Mouse (Mus musculus): ENCODE data around the gene Izumo2. TPM values are rescaled to one million over a fixed set of nuclear protein-coding genes. Genes with fewer than 3 reads are reported as not detected.
"Not testable (repeated sequence)": the region's sequence is repeated elsewhere in the genome, so short reads cannot be mapped to it uniquely, and the experiment has no call there.

The Izumo2 gene
- total and polyA plus RNA-seq, 3 experiments, result not detected

GRCm38 (mm10) chr7:44748101-44749044 lies 39.8 kb downstream of the Izumo2 start, which contains the start of gene Vrk3:
TSS of gene Vrk3 (plus strand) at chr7:44748413.
- peak; percentile 22; the same call in 1 of the 2 replicates for TF ChIP-seq ETS1 (IDR thresholded peaks at IDR 0.05; ENCODE audit: low read depth, low read length)
- TF ChIP-seq MYB (IDR thresholded peaks at IDR 0.05; ENCODE audit: low read depth, low read length), result peak; percentile 65
- TF ChIP-seq NRF1 (IDR thresholded peaks at IDR 0.05; ENCODE audit: insufficient read depth, low read depth, low read length, poor library complexity, severe bottlenecking), result peak; percentile 78
- peak; percentile 96 for TF ChIP-seq MAZ (IDR thresholded peaks at IDR 0.05; ENCODE audit: low read depth, low read length)
- TF ChIP-seq MAX (IDR thresholded peaks at IDR 0.05; ENCODE audit: low read length), result peak; percentile 80
- no peak for TF ChIP-seq SMC3 (IDR thresholded peaks at IDR 0.05; ENCODE audit: low read depth, low read length)
- TF ChIP-seq MYC (IDR thresholded peaks at IDR 0.05; ENCODE audit: low read depth, low read length), result peak; percentile 74
- TF ChIP-seq TCF12 (IDR thresholded peaks at IDR 0.05; ENCODE audit: low read depth, low read length), result peak; percentile 22; the same call in 1 of the 2 replicates
- peak; percentile 98 for TF ChIP-seq HCFC1 (IDR thresholded peaks at IDR 0.05; ENCODE audit: low read depth, low read length)
- TF ChIP-seq CHD2 (IDR thresholded peaks at IDR 0.05; ENCODE audit: low read length), result peak; percentile 46; the same call in 1 of the 2 replicates
- TF ChIP-seq RCOR1 (IDR thresholded peaks at IDR 0.05; ENCODE audit: low read depth, low read length), result no peak
- TF ChIP-seq KAT2A (conservative IDR thresholded peaks at IDR 0.05; ENCODE audit: low read depth, low read length), result peak; percentile 80; the same call in 1 of the 2 replicates
- TF ChIP-seq TBP (IDR thresholded peaks at IDR 0.05; ENCODE audit: low read depth, low read length), result peak; percentile 32; the same call in 1 of the 2 replicates
- peak; percentile 83; the same call in 1 of the 2 replicates for TF ChIP-seq MXI1 (IDR thresholded peaks at IDR 0.05; ENCODE audit: low read depth, low read length)
- no peak for TF ChIP-seq RAD21 (IDR thresholded peaks at IDR 0.05; ENCODE audit: low read depth, low read length)
- TF ChIP-seq USF1 (IDR thresholded peaks at IDR 0.05; ENCODE audit: low read depth, low read length), result 0 out of 2 replicates have a peak, but pooled peaks have one; percentile 30
- TF ChIP-seq GATA1 (IDR thresholded peaks at IDR 0.05; ENCODE audit: low read depth, low read length), result peak; percentile 51
- TF ChIP-seq NELFE (IDR thresholded peaks at IDR 0.05; ENCODE audit: low read depth, low read length), result peak; percentile 46
- peak; percentile 91 for TF ChIP-seq SIN3A (IDR thresholded peaks at IDR 0.05; ENCODE audit: low read length)
- no peak for TF ChIP-seq POLR2AphosphoS5 (IDR thresholded peaks at IDR 0.05; ENCODE audit: borderline replicate concordance, low read depth, low read length)
- 0 out of 4 replicates have a peak, but pooled peaks of 1 of the 2 experiments have one; percentile 36 for TF ChIP-seq EP300 (IDR thresholded peaks at IDR 0.05; ENCODE audit: low read depth in 1 of 2, low read length in 2 of 2)
- TF ChIP-seq POLR2A (IDR thresholded peaks at IDR 0.05; ENCODE audit: control insufficient read depth in 1 of 2, insufficient read depth in 1 of 2, low read depth in 1 of 2, low read length in 2 of 2, poor library complexity in 1 of 2), result peak; percentile 74 to 76; a peak in 3 of 4 replicates
- TF ChIP-seq GABPA (IDR thresholded peaks at IDR 0.05; ENCODE audit: low read depth, low read length), result no peak
- no peak for TF ChIP-seq CTCF (IDR thresholded peaks at IDR 0.05 in 2 of 3, conservative IDR thresholded peaks at IDR 0.05 in 1 of 3; ENCODE audit: control insufficient read depth in 1 of 3, insufficient read depth in 1 of 3, low read depth in 2 of 3, low read length in 3 of 3, poor library complexity in 1 of 3, severe bottlenecking in 1 of 3)
- TF ChIP-seq ELF1 (IDR thresholded peaks at IDR 0.05; ENCODE audit: low read depth, low read length), result peak; percentile 93
- Histone ChIP-seq H3K4me3 (ENCODE audit: control insufficient read depth in 1 of 2, insufficient read depth in 1 of 2, low read depth in 2 of 2, low read length in 2 of 2) (peak within 1 kb of the TSS; percentile 65 to 71), H3K9ac (ENCODE audit: control insufficient read depth, low read depth, low read length, poor library complexity, severe bottlenecking) (peak within 1 kb of the TSS; percentile 97), H3K27ac (ENCODE audit: control insufficient read depth, low read depth, low read length) (peak within 1 kb of the TSS; percentile 98), H3K9me3 (replicated peaks; ENCODE audit: insufficient read depth, low read length) (no peaks in the 10 kb centered on the region), H3K4me1 (ENCODE audit: control insufficient read depth in 1 of 2, insufficient read depth in 2 of 2, low read length in 2 of 2) (peaks cover 0 to 12% of the 10 kb centered on the region in 2 experiments; a peak in 2 of 4 replicates), H3K36me3 (ENCODE audit: control insufficient read depth in 1 of 2, insufficient read depth in 2 of 2, low read length in 2 of 2) (peaks cover 0 to 9% of the 10 kb centered on the region in 2 experiments; a peak in 2 of 4 replicates), H3K79me2 (ENCODE audit: control insufficient read depth, insufficient read depth, low read length, poor library complexity) (peaks cover 7% of the 10 kb centered on the region), H3K27me3 (ENCODE audit: control insufficient read depth in 1 of 2, insufficient read depth in 2 of 2, low read length in 2 of 2) (no peaks in the 10 kb centered on the region)
- DNase-seq (ENCODE audit: low read depth, low spot score), result peak; percentile 99

DNA sequence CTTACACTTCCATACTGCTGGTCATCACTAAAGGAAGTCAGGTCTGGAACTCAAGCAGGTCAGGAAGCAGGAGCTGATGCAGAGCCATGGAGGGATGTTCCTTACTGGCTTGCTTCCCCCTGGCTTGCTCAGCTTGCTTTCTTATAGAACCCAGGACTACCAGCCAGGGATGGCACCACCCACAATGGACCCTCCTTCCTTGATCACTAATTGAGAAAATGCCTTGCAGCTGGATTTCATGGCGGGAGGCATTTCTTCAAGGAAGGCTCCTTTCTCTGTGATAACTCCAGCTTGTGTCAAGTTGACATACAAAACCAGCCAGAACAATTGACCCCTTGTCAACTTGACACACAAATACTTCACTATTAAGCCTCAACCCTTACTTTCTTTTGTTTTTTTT lies 42.4 kb downstream of the Izumo2 start, which contains the start of gene Zfp473:
TSS of gene Zfp473 (minus strand) at position 101 of the 400 bp plus-strand sequence.
- H3K4me1 ChIP-seq (ENCODE audit: control insufficient read depth in 1 of 2, insufficient read depth in 2 of 2, low read length in 2 of 2), result peaks cover 0 to 12% of the 10 kb centered on the region in 2 experiments; a peak in 2 of 4 replicates
- H3K36me3 ChIP-seq (ENCODE audit: control insufficient read depth in 1 of 2, insufficient read depth in 2 of 2, low read length in 2 of 2); H3K9me3 ChIP-seq (replicated peaks; ENCODE audit: insufficient read depth, low read length); H3K27ac ChIP-seq (ENCODE audit: control insufficient read depth, low read depth, low read length); DNase-seq (ENCODE audit: low read depth, low spot score); H3K27me3 ChIP-seq (ENCODE audit: control insufficient read depth in 1 of 2, insufficient read depth in 2 of 2, low read length in 2 of 2); H3K4me3 ChIP-seq (ENCODE audit: control insufficient read depth in 1 of 2, insufficient read depth in 1 of 2, low read depth in 2 of 2, low read length in 2 of 2); H3K9ac ChIP-seq (ENCODE audit: control insufficient read depth, low read depth, low read length, poor library complexity, severe bottlenecking); H3K79me2 ChIP-seq (ENCODE audit: control insufficient read depth, insufficient read depth, low read length, poor library complexity): not testable (repeated sequence)

All from MEL (cell line).